Mouse (Mus musculus) stomach, embryonic 15.5 days (tissue): ENCODE results near the gene Fbxo7. TPM values are rescaled to one million over a fixed set of nuclear protein-coding genes. Genes with fewer than 3 reads are reported as not detected.
"Not testable (repeated sequence)": the region's sequence is repeated elsewhere in the genome, so short reads cannot be mapped to it uniquely, and the experiment has no call there.

Experiments
- ATAC-seq: fragments of 200-750 bp; cut with Nextera tagmentation; 2 replicates; pipeline ENCODE4 v1.8.0; 2017; ENCODE audit warnings: low read depth, moderate number of reproducible peaks, moderate TSS enrichment; ENCODE audit not compliant: insufficient read depth, low FRiP score
- H3K27ac ChIP-seq: fragments of 300-500 bp; sonication (generic); 2 replicates; pipeline ENCODE4 v1.5.1; 2015; ENCODE audit warnings: mild to moderate bottlenecking, inconsistent platforms
- H3K27me3 ChIP-seq: fragments of 300-500 bp; sonication (generic); replicated peaks from 2 replicates; pipeline ENCODE4 v1.6.1; 2015; ENCODE audit warnings: inconsistent platforms
- H3K36me3 ChIP-seq: fragments of 300-500 bp; sonication (generic); 2 replicates; pipeline ENCODE4 v1.6.1; 2015; ENCODE audit warnings: inconsistent platforms
- H3K4me1 ChIP-seq: fragments of 300-500 bp; sonication (generic); 2 replicates; pipeline ENCODE4 v1.6.1; 2015; ENCODE audit warnings: inconsistent platforms
- H3K4me2 ChIP-seq: fragments of 300-500 bp; sonication (generic); 2 replicates; pipeline ENCODE4 v1.6.1; 2015; ENCODE audit warnings: mild to moderate bottlenecking, inconsistent platforms
- H3K4me3 ChIP-seq: fragments of 300-500 bp; sonication (generic); replicated peaks from 2 replicates; pipeline ENCODE4 v1.5.1; 2015; ENCODE audit warnings: inconsistent platforms
- H3K9ac ChIP-seq: fragments of 300-500 bp; sonication (generic); 2 replicates; pipeline ENCODE4 v1.6.1; 2015; ENCODE audit warnings: inconsistent platforms
- H3K9me3 ChIP-seq: fragments of 300-500 bp; sonication (generic); 2 replicates; pipeline ENCODE4 v1.6.1; 2016; ENCODE audit warnings: inconsistent platforms
- WGBS: fragments of 180-500 bp; shearing (Covaris S2); methylation state at CpG from one replicate; pipeline ENCODE4 v1.1.7; 2015; 5-methylcytosine and 5-hydroxymethylcytosine counted together
- polyA plus RNA-seq: library from polyadenylated mRNA; unstranded; fragments of >200 nt; fragmentation: Nextera tagmentation; extraction: Ambion mirVana; gene quantifications from 2 replicates; pipeline ENCODE4 v1.2.1, GENCODE M21; 2015

Fbxo7 gene
- polyA plus RNA-seq, 1 experiment from 2014 or later, result 31.3 TPM

DNA sequence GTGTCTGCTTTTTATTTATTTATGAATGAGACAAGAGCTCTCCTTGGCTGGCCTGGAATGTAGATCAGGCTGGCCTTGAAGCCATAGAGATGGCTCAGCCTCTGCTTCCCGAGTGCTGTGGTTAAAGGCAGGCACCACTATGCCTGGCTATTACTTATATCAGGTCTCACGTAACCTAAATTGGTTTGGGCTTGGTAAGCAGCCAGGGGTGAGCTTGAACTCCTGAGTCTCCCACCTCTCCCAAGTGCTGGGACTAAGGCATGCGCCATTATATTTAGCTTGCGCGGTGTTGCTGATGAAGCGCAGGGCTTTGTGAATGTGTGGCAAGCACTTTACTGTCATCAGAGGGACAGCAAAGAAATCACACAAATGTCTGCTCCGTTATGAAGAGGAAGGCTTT lies 4.0 kb upstream of the Fbxo7 start:
- Histone ChIP-seq H3K27ac (no peak overlapping the region), H3K9me3 (no peaks in the 10 kb centered on the region), H3K4me1 (0 out of 2 replicates have a peak, but pooled peaks cover 3% of the 10 kb centered on the region), H3K27me3 (no peaks in the 10 kb centered on the region), H3K36me3 (no peaks in the 10 kb centered on the region), H3K4me2 (no peak overlapping the region), H3K9ac (no peak overlapping the region), H3K4me3 (no peak overlapping the region)
- 90% methylated on average over 7 of the region's 7 CpGs for WGBS
- ATAC-seq, result no peak

DNA sequence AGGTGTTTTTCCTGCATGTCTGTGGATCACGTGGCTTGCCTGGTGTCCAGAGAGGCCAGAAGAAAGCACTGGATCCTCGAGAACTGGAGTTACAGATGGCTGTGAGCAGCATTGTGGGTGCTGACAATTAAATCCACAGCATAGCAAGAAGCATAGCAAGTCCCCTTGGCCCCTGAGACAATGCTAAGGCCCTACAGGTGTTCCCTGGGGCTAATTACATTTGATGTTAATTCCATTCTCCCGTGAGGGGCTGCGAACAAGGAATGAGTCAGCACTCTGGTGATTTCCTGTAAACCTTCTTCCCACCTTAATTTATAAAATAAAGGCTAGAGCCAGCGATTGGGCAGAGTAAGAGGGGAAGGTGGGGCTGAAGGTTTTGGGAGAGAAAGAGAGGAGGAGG lies 3.0 kb upstream of the Fbxo7 start:
- H3K9ac ChIP-seq, result no peak overlapping the region
- no peak overlapping the region for H3K4me3 ChIP-seq
- H3K36me3 ChIP-seq, result no peaks in the 10 kb centered on the region
- no peak overlapping the region for H3K4me2 ChIP-seq
- H3K27ac ChIP-seq, result no peak overlapping the region
- 41% methylated on average over 5 of the region's 5 CpGs for WGBS
- no peaks in the 10 kb centered on the region for H3K9me3 ChIP-seq
- ATAC-seq, result no peak
- no peaks in the 10 kb centered on the region for H3K27me3 ChIP-seq
- H3K4me1 ChIP-seq, result 0 out of 2 replicates have a peak, but pooled peaks cover 3% of the 10 kb centered on the region

DNA sequence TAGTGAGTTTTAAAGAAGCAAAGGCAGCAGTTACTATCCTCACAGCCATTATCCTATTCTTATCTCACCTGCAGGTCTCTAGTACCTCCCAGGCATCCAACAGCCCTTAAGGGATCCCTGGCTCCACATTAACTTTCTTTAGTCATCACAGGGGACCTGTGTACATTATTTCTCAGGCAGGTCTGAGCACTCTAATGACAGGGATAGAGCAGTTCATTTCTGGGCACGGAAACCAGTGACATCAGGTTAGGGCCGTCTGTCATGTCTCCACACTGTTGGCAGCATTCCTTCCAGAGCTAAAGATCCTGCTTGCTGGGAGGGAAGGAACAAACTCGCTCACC lies 394 bp upstream of the Fbxo7 start:
- peak; percentile 31 for ATAC-seq
- 1% methylated on average over 3 of the region's 3 CpGs for WGBS
- Histone ChIP-seq H3K27ac (no peak overlapping the region), H3K4me2 (peak overlapping the region; percentile 40), H3K9me3 (no peaks in the 10 kb centered on the region), H3K4me1 (0 out of 2 replicates have a peak, but pooled peaks cover 3% of the 10 kb centered on the region), H3K9ac (no peak overlapping the region), H3K27me3 (no peaks in the 10 kb centered on the region), H3K4me3 (peak overlapping the region; percentile 72), H3K36me3 (no peaks in the 10 kb centered on the region)

DNA sequence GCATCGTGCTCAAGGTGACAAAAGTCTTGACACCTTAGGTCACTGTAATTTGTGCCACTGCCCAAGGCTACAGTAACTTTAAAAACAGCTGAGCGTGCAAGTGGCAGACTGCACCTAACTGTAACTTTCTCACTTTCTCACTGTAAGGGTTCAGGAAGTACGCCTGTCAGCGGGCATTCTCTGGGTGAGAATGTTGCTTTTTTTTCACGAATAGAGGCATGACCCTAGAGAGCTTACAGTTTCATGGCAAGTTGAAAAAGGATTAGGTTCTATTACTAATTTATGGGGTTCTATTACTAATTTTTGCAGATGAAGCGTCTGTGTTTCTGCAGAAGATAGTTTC lies 673 bp downstream of the Fbxo7 start:
- Histone ChIP-seq H3K9ac (peak overlapping the region; percentile 83; the same call in 1 of the 2 replicates), H3K27me3 (no peaks in the 10 kb centered on the region), H3K4me3 (peak overlapping the region; percentile 72), H3K36me3 (no peaks in the 10 kb centered on the region), H3K4me1 (0 out of 2 replicates have a peak, but pooled peaks cover 3% of the 10 kb centered on the region), H3K9me3 (no peaks in the 10 kb centered on the region), H3K27ac (peak overlapping the region; percentile 94), H3K4me2 (peak overlapping the region; percentile 62)
- no peak for ATAC-seq
- WGBS, result 4% methylated on average over 6 of the region's 6 CpGs

DNA sequence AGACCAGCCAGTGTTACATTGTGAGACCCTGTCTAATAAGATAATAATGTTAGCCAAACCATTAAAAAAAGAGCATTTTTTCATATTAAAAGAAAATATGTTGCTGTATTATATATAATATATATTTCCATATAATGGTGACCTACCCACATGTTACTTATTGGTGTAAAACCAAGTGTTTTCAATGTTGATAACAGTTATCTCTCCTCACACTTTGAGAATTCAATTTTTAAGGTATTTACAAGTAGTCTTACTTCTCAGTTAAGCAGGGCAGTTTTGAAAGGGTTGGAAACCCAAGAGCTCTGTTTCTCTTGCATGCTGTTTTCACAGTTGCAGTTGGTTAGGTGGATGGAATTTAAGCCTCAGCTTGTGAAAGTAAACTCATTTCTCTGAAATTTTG lies 1.4 kb downstream of the Fbxo7 start:
- peak overlapping the region; percentile 62; the same call in 1 of the 2 replicates for H3K4me2 ChIP-seq
- no peak overlapping the region for H3K27ac ChIP-seq
- H3K4me3 ChIP-seq, result peak overlapping the region; percentile 72; the same call in 1 of the 2 replicates
- H3K36me3 ChIP-seq, result no peaks in the 10 kb centered on the region
- H3K9ac ChIP-seq, result no peak overlapping the region
- 0 out of 2 replicates have a peak, but pooled peaks cover 3% of the 10 kb centered on the region for H3K4me1 ChIP-seq
- no peak for ATAC-seq
- no peaks in the 10 kb centered on the region for H3K9me3 ChIP-seq
- no peaks in the 10 kb centered on the region for H3K27me3 ChIP-seq

DNA sequence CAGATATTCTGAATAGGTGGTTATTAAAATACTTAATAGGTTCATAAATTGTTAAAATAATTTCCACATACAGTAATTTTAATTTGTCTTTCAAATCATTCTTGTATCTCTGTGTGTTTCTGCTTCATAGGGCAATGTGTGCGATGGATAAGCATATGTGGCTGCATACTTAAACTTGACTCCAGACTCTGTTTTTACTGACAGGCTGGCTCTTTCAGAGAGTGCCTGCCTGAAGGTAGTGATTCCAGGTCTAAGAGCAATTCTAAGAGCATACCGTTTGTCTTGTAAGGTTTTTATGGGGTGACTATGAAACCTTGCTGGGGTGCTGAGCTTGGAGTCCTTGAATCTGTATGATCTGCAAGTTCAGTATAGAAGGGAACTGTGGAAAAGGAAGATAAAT lies 4.1 kb downstream of the Fbxo7 start:
- no peaks in the 10 kb centered on the region for H3K27me3 ChIP-seq
- H3K9ac ChIP-seq, result no peak overlapping the region
- no peaks in the 10 kb centered on the region for H3K9me3 ChIP-seq
- no peak overlapping the region for H3K27ac ChIP-seq
- 0 out of 2 replicates have a peak, but pooled peaks cover 3% of the 10 kb centered on the region for H3K4me1 ChIP-seq
- ATAC-seq, result no peak
- WGBS, result 83% methylated on average over 2 of the region's 2 CpGs
- no peak overlapping the region for H3K4me2 ChIP-seq
- H3K36me3 ChIP-seq, result 0 out of 2 replicates have a peak, but pooled peaks cover 2% of the 10 kb centered on the region
- H3K4me3 ChIP-seq, result no peak overlapping the region

DNA sequence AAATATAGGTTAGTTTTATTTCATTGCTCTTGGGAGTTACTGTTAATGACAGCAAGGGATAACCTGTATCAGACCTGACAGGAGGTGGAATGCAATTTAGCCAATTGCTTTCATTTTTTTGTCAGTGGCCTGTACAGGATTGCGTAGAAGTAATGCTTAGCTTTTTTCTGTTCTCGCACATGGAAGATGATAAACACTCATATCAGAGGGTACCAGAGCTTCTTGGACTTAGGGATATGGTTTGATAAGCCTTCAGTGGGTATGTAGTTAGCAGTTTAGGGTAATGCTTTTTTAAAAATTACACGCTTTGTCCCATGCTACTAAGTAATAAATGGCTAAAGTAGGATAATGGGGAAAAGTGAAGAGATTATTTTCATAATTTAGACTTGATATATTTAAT lies 4.6 kb downstream of the Fbxo7 start:
- H3K9me3 ChIP-seq, result no peaks in the 10 kb centered on the region
- no peaks in the 10 kb centered on the region for H3K27me3 ChIP-seq
- no peak overlapping the region for H3K9ac ChIP-seq
- 0 out of 2 replicates have a peak, but pooled peaks cover 2% of the 10 kb centered on the region for H3K36me3 ChIP-seq
- no peak overlapping the region for H3K27ac ChIP-seq
- ATAC-seq, result peak; percentile 76; the same call in 1 of the 2 replicates
- H3K4me2 ChIP-seq, result no peak overlapping the region
- H3K4me3 ChIP-seq, result no peak overlapping the region
- H3K4me1 ChIP-seq, result 0 out of 2 replicates have a peak, but pooled peaks cover 1% of the 10 kb centered on the region
- 88% methylated on average over 3 of the region's 3 CpGs for WGBS

DNA sequence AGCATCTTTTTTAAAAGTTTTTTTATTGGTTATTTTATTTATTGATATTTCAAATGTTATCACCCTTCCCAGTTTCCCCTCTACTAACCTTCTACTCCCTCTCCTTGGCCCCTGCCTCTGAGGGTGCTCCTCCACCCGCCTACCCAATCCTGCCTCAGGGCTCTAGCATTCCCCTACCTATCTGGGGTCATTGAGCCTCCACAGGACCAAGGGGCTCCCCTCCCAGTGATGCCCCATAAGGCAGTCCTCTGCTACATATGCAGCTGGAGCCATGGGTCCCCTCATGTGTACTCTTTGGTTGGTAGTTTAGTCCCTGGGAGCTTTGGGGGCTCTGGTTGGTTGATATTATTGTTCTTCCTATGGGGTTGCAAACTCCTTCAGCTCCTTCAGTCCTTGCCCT lies 5.0 kb downstream of the Fbxo7 start:
- WGBS, result 95% methylated on average over 1 of the region's 1 CpGs
- not testable (repeated sequence) for H3K4me1 ChIP-seq
- ATAC-seq, result peak; percentile 52; the same call in 1 of the 2 replicates

DNA sequence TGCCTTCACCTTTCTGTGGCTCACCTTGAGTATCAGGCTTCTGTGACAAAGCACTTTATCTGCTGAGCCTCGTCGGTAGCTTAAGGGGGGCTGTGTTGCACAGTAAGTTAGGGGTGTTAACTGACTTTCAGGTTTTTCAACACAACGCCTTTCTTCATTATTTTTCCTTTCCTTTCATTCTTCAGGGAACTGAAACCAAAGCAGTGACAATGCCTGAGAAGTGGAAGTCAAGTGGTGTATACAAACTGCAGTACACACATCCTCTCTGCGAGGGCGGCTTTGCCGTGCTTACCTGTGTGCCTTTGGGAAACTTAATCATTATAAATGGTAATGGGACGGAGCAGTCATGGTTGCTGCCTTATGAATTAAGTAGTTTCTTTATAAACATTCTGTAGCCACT lies 9.0 kb downstream of the Fbxo7 start:
- Histone ChIP-seq H3K9me3 (no peaks in the 10 kb centered on the region), H3K9ac (no peak overlapping the region), H3K4me1 (peaks cover 7% of the 10 kb centered on the region; the same call in 1 of the 2 replicates), H3K4me2 (no peak overlapping the region), H3K36me3 (0 out of 2 replicates have a peak, but pooled peaks cover 5% of the 10 kb centered on the region), H3K4me3 (no peak overlapping the region), H3K27me3 (no peaks in the 10 kb centered on the region), H3K27ac (no peak overlapping the region)
- 77% methylated on average over 7 of the region's 7 CpGs for WGBS
- ATAC-seq, result no peak

More for the DNA sequence above, 5.0 kb downstream of the Fbxo7 start:
- not testable (repeated sequence) for H3K9ac ChIP-seq, H3K4me3 ChIP-seq, H3K9me3 ChIP-seq, H3K27me3 ChIP-seq, H3K27ac ChIP-seq, H3K4me2 ChIP-seq, H3K36me3 ChIP-seq

DNA sequence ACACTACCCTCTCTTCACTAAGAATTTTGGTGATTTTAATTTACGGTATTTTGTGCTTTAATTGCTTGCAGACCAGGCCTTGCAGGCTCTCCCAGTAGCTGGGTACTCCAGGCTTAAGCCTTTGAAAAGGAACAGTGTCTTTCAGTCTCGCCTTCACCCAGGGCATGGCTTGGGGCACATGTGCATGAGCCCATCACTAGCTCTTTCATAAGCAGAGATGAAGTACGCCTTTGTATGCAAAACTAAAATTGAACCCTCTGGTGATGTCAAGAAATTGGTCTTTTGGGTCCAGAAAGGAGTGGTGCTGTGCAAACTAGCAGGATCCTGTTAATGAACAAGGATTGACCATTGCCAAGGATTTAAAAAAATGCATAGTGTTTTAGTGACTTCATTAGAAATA lies 10.7 kb downstream of the Fbxo7 start:
- Histone ChIP-seq H3K36me3 (peaks cover 5% of the 10 kb centered on the region; the same call in 1 of the 2 replicates), H3K4me1 (peaks cover 7% of the 10 kb centered on the region; the same call in 1 of the 2 replicates), H3K4me3 (no peak overlapping the region), H3K27me3 (no peaks in the 10 kb centered on the region), H3K9me3 (no peaks in the 10 kb centered on the region), H3K4me2 (no peak overlapping the region), H3K27ac (no peak overlapping the region), H3K9ac (no peak overlapping the region)
- WGBS, result 84% methylated on average over 3 of the region's 3 CpGs
- ATAC-seq, result no peak

DNA sequence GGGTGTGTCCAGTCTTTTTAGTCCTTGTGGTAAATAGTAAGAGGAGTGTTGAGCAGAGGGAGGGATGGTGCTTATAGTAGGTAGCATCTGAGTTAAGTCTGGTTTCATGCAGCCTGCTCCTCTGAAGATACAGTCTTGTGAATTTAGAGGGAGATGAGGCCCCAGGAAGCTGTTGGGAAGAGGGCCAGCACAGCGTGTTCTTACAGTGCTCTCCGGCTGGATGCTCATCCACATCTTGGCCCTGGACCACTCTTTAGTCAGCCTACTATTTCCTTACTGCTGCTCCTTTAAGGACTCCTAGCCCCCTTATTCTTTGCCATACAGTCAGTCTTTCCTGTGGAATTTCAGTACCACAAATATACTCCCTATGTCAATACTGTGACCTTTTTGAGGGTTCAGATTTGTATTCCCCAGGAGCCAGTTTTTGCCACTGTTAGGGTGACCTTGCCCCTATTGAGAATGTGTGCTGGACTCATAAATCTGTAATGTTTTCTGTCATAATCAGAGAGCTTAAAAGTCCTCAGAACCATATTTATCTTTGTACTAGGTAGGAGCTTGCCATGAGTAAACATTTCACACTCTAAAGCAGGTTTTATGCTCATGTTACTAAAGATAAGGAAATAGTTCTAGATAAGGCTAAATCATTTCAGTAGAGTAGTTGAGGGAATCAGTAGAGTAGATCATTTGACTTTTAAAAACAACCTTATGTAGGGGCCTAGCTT lies 12.4 kb downstream of the Fbxo7 start:
- H3K4me2 ChIP-seq, result no peak overlapping the region
- no peaks in the 10 kb centered on the region for H3K9me3 ChIP-seq
- peak overlapping the region; percentile 51; the same call in 1 of the 2 replicates for H3K27ac ChIP-seq
- H3K4me3 ChIP-seq, result no peak overlapping the region
- peaks cover 6% of the 10 kb centered on the region for H3K36me3 ChIP-seq
- peaks cover 7% of the 10 kb centered on the region; the same call in 1 of the 2 replicates for H3K4me1 ChIP-seq
- ATAC-seq, result peak; percentile 71
- H3K9ac ChIP-seq, result no peak overlapping the region
- 64% methylated on average over 2 of the region's 2 CpGs for WGBS
- no peaks in the 10 kb centered on the region for H3K27me3 ChIP-seq

DNA sequence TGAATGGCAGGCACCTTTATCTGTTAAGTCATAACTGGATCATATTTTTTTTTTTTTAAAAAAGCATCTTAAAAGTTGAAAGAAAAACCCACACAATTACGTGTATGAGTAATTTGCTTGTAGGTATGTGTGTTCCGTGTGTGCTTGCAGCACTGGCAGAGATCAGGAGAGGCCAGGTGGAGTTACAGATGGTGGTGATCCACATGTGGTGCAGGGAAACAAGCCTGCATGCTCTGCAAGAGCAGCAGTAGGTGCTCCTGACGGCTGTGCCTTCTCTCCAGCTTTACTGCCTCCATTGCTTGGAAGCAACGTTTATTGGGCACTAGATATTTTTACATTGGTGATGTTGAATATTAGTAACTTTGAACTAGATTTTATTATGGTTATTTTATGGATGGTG lies 21.9 kb downstream of the Fbxo7 start:
- no peak for ATAC-seq
- H3K4me1 ChIP-seq, result no peaks in the 10 kb centered on the region
- WGBS, result 88% methylated on average over 4 of the region's 4 CpGs
- no peak overlapping the region for H3K27ac ChIP-seq
- H3K36me3 ChIP-seq, result peaks cover 12% of the 10 kb centered on the region
- no peak overlapping the region for H3K4me2 ChIP-seq
- H3K4me3 ChIP-seq, result no peak overlapping the region
- no peaks in the 10 kb centered on the region for H3K9me3 ChIP-seq
- no peak overlapping the region for H3K9ac ChIP-seq
- no peaks in the 10 kb centered on the region for H3K27me3 ChIP-seq
